Mouse (Mus musculus) bone marrow macrophage, adult 2 months (primary cell): ENCODE results near the gene Sbds. TPM values are rescaled to one million over a fixed set of nuclear protein-coding genes. Genes with fewer than 3 reads are reported as not detected.
A peak's percentile ranks its signal among the peaks of the same experiment; 100 is the strongest.

Experiments
- H3K27ac ChIP-seq: 2 replicates; pipeline ENCODE4 v1.5.1; 2012; ENCODE audit warnings: low read depth, low read length; ENCODE audit not compliant: insufficient read depth
- H3K4me1 ChIP-seq: 2 replicates; pipeline ENCODE4 v1.6.1; 2012; ENCODE audit warnings: low read length; ENCODE audit not compliant: control insufficient read depth, insufficient read depth
- H3K4me3 ChIP-seq: 2 replicates; pipeline ENCODE4 v1.5.1; 2012; ENCODE audit warnings: mild to moderate bottlenecking, low read length, moderate library complexity; ENCODE audit not compliant: insufficient read depth
- CTCF ChIP-seq: IDR thresholded peaks from 2 replicates; pipeline ENCODE4 v1.5.1; 2012; ENCODE audit warnings: low read depth, mild to moderate bottlenecking, low read length, moderate library complexity
- POLR2A ChIP-seq: IDR thresholded peaks from 2 replicates; pipeline ENCODE4 v1.6.1; 2012; ENCODE audit warnings: mild to moderate bottlenecking, low read depth, low read length, borderline replicate concordance
- polyA plus RNA-seq: library from polyadenylated mRNA; stranded (reverse); fragments of >200 nt; gene quantifications from 2 replicates; pipeline ENCODE4 v1.2.4, GENCODE M21; 2012; ENCODE audit not compliant: missing spikeins, insufficient read depth, insufficient read length

Sbds gene
- 87.1 and 111 TPM in 2 replicates for polyA plus RNA-seq

- peaks cover 17% of the 10 kb centered on the region for H3K4me1 ChIP-seq
- TF ChIP-seq CTCF = no peak
- no peak for TF ChIP-seq POLR2A
- peak within 1 kb of the TSS; percentile 91 for H3K4me3 ChIP-seq
- peak within 1 kb of the TSS; percentile 86 for H3K27ac ChIP-seq
Measured at GRCm38 (mm10) chr5:130255017-130255720, at the start of gene Sbds, which contains the start of gene Tyw1. TSS of gene Sbds (minus strand) at chr5:130255530. TSS of gene Tyw1 (plus strand) at chr5:130255619.

GRCm38 (mm10) chr5:130303611-130304010 is 48.3 kb upstream of the Sbds start:
- TF ChIP-seq POLR2A = no peak
- TF ChIP-seq CTCF = no peak
- no peak overlapping the region for H3K4me3 ChIP-seq
- H3K4me1 ChIP-seq = no peaks in the 10 kb centered on the region
- H3K27ac ChIP-seq = no peak overlapping the region

- no peak overlapping the region for H3K4me3 ChIP-seq
- H3K27ac ChIP-seq = no peak overlapping the region
- no peak for TF ChIP-seq POLR2A
- TF ChIP-seq CTCF = no peak
- no peaks in the 10 kb centered on the region for H3K4me1 ChIP-seq
Measured at GRCm38 (mm10) chr5:130299526-130299925, 44.2 kb upstream of the Sbds start.

- Histone ChIP-seq H3K4me3 (no peak overlapping the region), H3K27ac (no peak overlapping the region), H3K4me1 (no peaks in the 10 kb centered on the region)
- TF ChIP-seq POLR2A = no peak
- no peak for TF ChIP-seq CTCF
Measured at GRCm38 (mm10) chr5:130298831-130299460, 43.6 kb upstream of the Sbds start.

GRCm38 (mm10) chr5:130296071-130296470 is 40.7 kb upstream of the Sbds start:
- TF ChIP-seq POLR2A (no peak), CTCF (no peak)
- Histone ChIP-seq H3K27ac (no peak overlapping the region), H3K4me1 (no peaks in the 10 kb centered on the region), H3K4me3 (no peak overlapping the region)

- Histone ChIP-seq H3K27ac (no peak overlapping the region), H3K4me1 (no peaks in the 10 kb centered on the region), H3K4me3 (no peak overlapping the region)
- TF ChIP-seq CTCF = no peak
- no peak for TF ChIP-seq POLR2A
Measured at GRCm38 (mm10) chr5:130294598-130294997, 39.3 kb upstream of the Sbds start.

GRCm38 (mm10) chr5:130293941-130294340 is 38.6 kb upstream of the Sbds start:
- TF ChIP-seq CTCF (no peak), POLR2A (no peak)
- Histone ChIP-seq H3K4me1 (no peaks in the 10 kb centered on the region), H3K27ac (no peak overlapping the region), H3K4me3 (no peak overlapping the region)

GRCm38 (mm10) chr5:130292976-130293375 is 37.6 kb upstream of the Sbds start:
- Histone ChIP-seq H3K27ac (no peak overlapping the region), H3K4me1 (no peaks in the 10 kb centered on the region), H3K4me3 (no peak overlapping the region)
- no peak for TF ChIP-seq CTCF

GRCm38 (mm10) chr5:130290775-130291174 is 35.4 kb upstream of the Sbds start:
- no peak overlapping the region for H3K4me3 ChIP-seq
- no peak for TF ChIP-seq POLR2A
- no peak for TF ChIP-seq CTCF
- no peak overlapping the region for H3K27ac ChIP-seq
- no peaks in the 10 kb centered on the region for H3K4me1 ChIP-seq

- H3K27ac ChIP-seq = no peak overlapping the region
- H3K4me3 ChIP-seq = no peak overlapping the region
- no peaks in the 10 kb centered on the region for H3K4me1 ChIP-seq
- TF ChIP-seq CTCF (no peak), POLR2A (no peak)
Measured at GRCm38 (mm10) chr5:130290242-130290641, 34.9 kb upstream of the Sbds start.

GRCm38 (mm10) chr5:130288106-130288505 is 32.8 kb upstream of the Sbds start:
- no peak overlapping the region for H3K27ac ChIP-seq
- no peak overlapping the region for H3K4me3 ChIP-seq
- TF ChIP-seq POLR2A (no peak), CTCF (no peak)
- H3K4me1 ChIP-seq = peaks cover 5% of the 10 kb centered on the region
